Mouse (Mus musculus) gastrocnemius, postnatal 14 days (tissue): ENCODE results near the gene Wnt8b. TPM values are rescaled to one million over a fixed set of nuclear protein-coding genes. Genes with fewer than 3 reads are reported as not detected.
"Not testable (repeated sequence)": the region's sequence is repeated elsewhere in the genome, so short reads cannot be mapped to it uniquely, and the experiment has no call there.

Experiments
- DNase-seq: peaks from one replicate; pipeline ENCODE4 v3.0.0; 2021; ENCODE audit warnings: mixed read lengths
- intact Hi-C: fragments of 180-260 bp; cut with DNase I; formaldehyde crosslinking; loops from one replicate; pipeline ENCODE4 v1.15.1; 2025; ENCODE audit warnings: low total_unique reads
- long read RNA-seq, 2 experiments: library from polyadenylated mRNA; stranded (forward); transcript quantifications; one replicate each; pipeline ENCODE4 v2.0.0; 2021
- total RNA-seq, 2 experiments: library from RNA; stranded (reverse); gene quantifications; 2 replicates each; pipeline ENCODE4 v1.2.3; 2021

Gene Wnt8b
- total RNA-seq = not detected
- long read RNA-seq, experiment 1 = 0 reads
- long read RNA-seq, experiment 2 = 0 reads

DNA sequence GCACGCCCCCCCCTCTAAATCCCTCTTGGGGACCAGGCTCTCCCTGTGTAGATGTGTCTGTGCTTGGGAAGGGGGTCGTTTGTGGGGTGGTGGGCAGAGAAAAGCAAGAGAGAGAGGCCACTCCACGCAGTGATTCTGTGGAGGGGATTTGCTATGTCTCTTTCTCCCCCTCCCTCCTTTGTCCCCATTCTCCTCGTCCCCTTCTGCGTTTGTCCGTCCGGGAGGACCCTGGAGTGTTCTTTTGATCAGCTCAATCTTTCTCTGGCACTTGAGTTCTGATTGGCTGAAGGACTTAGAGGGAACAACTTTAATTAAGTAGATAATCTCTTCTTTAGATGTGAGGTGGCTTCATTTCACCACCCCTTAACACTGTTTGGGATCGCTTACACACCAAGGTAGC lies at the start of gene Wnt8b:
TSS of gene Wnt8b (plus strand) at position 345 of the 400 bp plus-strand sequence.
- intact Hi-C loops = no loop called here
- DNase-seq = no peak

DNA sequence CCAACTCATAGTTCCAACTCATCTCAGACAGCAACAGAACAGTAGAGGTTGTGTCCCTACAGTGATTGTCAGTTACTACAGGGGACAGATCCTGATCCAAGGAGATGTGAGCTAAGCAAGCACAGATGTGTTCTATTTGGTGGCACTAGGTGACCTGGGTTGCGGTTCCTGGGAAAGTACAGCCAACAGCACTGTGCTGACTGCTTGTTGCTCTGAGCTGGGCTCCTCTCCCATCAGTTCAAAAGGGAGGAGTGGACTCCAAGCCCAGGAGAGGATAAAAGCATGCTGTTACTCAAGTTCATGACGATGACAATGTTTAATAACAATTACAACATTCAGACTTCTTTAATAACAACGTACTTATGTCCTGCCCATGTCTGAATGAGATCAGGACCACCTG lies 47.5 kb upstream of the Wnt8b start:
- intact Hi-C loops = no loop called here
- no peak for DNase-seq

DNA sequence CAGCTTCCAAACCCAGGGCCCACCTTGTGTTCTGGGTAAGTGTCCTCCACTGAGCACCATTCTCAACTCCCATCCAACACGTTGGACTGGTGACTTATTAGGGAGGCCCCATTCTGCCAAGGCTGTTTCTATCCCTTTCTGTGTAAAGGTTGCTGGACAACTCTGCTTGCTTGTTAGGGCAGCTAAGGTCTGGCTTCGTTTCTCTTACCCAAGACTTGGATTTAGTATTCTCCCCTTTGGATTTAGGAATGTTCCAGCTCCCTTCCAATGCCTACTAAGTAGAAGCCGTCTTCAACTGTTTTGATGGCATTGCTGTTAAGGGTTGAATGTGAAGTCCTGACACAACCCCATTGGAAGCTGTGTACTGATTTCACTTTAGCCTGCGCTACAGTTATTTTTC lies 45.3 kb upstream of the Wnt8b start:
- intact Hi-C loops = no loop called here

DNA sequence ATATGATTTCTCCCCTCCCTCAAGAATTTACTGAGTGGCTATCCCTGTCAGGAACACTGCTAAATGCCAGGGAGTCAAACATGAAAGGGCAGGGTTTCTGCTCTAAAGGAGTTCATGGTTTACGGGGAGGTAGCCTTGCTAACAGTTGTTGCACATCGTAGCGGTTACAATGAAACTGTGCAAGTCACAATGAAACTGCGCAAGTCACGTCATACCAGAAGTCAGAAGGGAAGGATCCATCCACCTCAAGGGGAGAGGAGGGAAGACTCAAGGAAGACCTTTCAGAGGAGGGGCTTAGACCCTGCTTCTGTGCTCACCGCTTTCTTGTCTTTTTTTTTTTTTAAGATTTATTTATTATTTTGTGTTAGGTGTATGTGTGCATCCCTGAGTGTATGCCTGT lies 38.4 kb upstream of the Wnt8b start:
- intact Hi-C loops = no loop called here
- no peak for DNase-seq

More for the DNA sequence above, 45.3 kb upstream of the Wnt8b start:
- DNase-seq = no peak

DNA sequence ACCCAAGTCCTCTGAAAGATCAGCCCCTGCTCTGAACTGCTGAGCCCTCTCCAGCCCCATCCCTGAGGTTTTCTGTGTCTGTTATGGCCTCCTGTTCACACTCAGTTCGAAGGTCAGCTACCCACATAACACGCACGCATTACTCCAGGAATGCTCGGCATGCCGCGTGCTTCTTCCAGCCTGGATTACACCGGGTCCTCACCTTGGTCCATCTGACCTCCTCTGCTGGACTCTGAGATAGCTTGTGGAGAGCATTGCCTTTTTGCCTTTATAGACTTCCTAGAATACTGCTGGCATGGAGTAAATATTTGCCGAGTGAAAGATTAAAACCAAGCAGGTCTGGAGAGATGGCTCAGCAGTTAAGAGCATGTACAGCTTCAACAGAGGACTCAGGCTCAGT lies 37.9 kb upstream of the Wnt8b start:
- no peak for DNase-seq
- intact Hi-C loops = no loop called here

DNA sequence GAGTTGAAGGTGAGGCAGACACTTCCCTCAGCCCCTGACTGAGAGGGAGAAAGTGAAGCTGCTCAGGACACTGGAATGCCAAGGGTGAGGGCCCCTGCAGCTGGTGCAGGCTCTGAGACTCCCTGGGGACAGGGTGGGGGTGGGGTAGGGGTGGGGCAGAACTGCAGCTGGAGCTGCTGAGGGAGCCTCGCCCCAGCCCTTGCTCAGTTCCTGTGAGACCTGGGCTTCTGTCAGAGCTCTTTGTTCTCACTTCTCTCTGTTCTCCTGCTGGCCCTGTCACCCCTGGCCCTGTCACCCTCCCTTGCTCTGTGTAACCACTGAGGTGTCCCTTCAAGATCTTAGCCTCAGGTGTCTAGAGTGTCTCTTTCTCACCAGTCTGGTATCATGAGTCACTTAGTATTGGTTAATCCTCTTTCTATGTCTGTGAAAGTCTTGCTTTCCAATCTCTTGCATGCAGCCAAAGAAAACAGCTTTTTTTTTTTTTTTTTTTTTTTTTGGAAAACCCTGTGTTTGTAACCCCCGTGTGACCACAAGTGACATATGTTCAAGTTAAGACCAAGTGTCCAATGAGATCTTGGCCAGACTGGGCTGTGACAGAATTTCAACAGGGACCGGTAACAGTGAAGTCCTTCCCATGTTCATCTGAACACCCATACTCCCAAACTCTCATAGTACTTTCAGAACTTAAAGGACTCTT lies 35.8 kb upstream of the Wnt8b start:
- no peak for DNase-seq
- intact Hi-C loops = no loop called here

DNA sequence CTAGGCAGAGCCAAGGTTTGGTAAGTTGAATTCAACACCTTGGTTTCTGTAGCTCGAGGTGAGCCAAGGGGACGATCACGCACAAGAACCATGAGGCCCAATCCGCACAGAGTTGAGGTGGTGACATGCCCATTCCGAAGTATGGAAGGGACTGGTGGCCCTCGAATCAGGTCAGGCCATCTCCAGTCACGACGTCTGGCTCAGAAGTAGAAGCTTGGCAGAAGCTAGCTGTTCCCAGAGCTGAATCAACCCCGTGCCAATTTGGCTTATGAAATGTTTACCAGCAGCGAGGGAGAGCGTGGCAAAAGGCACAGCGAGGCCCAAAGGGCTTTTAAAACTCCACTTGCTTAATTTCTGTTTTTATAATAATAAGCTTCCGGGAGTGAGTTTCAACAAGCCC lies 34.6 kb upstream of the Wnt8b start:
- intact Hi-C loops = no loop called here
- peak; percentile 39 for DNase-seq

DNA sequence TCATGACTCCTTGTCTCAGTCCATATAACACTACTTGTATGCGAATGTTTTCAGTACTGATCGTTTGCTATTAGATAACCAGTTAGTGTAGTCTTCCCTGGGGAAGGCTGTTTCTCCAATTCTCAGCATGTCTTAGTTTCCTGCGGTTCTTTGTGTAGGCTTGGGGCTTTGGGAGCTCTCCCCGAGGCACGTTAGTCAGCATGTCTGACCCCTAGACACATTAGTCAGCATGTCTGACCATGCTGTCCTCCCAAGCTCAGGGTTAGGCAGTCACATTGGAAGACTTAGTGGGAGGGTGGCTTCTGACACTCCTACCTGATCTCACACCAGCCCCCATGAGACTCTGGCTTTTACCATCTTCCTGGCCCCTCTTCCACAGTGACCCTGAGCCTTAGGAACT lies 32.8 kb upstream of the Wnt8b start:
- no peak for DNase-seq
- intact Hi-C loops = no loop called here

DNA sequence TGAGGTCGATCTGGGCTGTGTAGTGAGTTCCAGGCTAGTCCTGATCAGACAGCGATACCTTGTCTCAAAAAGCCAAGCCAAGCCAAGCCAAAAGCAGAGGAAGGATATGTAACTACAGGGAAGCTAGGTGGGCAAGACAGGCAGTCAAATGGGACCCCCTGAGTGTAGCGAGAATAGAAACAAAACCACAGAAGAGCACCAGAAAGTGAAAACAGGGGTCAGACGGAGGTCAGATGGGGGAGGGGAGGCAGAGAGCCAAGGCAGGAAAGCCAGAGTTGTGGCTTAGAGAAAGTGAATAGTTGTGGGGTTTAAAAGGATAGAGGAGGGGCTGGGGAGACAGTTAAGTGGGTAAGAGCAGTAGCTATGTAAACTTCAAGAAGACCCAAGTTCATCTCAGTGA lies 31.8 kb upstream of the Wnt8b start:
- no peak for DNase-seq
- intact Hi-C loops = no loop called here

DNA sequence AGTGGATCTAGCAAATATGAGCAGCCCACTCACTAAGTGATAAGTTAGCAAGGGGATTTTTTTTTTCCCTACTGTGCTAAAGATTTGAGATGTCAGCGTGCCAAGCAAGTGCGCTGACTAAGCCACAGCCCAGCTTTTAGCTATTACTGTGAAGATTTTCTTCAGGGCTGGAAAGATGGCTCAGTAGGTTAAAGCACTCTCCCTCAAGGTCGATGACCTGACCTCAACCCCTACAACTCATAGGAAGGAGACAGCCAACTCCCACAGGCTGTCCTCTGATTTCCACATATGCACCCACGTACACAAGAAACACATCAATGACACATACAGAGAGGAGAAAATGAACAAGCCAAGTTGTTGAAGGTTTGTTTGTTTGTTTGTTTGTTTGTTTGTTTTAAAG lies 31.1 kb upstream of the Wnt8b start:
- intact Hi-C loops = no loop called here
- DNase-seq = no peak

DNA sequence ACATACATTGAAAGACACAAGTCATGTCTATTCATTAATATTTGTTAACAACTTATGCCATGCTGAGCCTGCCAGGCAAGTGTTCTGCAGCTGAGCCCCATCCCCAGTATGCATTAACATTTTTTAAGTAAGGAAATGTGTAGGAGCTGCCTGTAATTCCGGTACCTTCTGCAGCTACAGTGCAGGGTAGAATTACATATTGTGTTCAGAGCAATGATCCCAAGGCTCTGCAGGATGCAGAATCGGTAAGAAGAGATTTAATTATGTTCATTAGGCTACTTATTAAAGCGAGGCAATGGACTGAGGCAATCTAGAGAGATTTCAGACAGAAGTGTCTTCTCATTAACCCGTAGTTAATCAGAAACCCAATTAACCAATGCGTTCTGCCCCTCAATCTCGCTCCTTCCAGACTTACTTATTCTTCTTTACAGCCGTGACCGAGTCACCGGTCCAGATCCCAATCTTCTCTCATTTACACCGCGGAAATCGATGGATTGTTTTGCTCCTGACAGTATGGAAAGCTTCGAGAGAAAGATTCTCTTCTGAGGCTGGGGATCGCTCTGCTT lies 27.2 kb upstream of the Wnt8b start:
- intact Hi-C loops, DNase-seq: not testable (repeated sequence)

DNA sequence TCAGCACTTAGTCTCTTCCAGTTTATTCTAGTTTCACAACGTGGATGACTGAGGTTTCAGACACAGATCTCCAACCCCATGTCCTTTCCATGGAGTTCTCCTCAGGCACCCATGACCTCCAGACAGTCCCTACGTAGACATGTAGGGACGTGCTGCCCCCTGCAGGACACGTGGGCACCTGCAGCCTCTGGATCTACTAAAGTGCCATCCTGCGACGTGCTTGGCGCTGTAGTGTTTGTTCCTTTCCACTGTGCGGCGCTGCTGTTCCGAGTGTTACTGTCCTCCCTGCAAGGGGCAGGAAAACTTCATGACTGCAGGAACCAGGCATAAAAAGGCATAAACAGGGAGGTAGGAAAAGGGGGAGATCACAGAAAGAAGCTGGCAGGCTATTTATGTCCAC lies 19.1 kb upstream of the Wnt8b start:
- DNase-seq = peak; percentile 85
- intact Hi-C loops = no loop called here

DNA sequence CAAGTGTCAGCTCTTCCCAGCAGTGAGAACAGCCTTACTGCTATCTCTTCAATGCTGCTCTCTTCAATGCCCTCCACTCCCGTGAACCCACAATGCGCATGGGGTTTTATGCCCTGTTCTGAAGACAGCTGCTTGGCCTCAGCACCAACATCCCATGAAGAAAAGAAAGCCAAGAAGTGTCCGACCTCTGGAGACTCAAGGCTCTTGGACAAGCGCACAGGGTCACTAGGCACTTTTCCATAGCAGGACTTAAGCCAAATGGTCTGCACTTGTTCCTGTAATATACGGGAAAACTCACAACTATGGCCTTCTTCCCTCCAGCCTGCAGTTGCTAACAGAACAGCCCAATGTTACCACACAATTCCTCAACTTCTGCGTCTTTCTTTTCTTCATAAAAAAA lies 18.0 kb upstream of the Wnt8b start:
- intact Hi-C loops = no loop called here

DNA sequence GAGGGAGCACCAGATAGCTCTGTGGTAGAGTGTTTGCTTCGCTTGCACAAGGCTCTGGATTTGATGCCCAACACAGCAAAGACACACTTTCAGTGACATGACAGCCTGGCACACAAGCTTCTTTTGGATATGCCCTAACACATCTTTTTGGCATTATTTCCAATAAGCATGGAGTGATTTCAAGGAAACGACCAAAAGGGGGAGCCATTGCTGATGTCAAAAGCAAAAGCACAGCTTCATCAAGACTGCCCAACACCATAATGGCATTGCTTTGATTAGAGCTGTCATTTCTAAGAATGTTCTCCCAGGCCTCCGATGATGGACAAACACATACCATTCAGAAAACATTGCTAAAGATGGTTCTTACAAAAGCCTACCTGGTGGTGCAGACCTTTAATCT lies 16.7 kb upstream of the Wnt8b start:
- intact Hi-C loops = no loop called here
- DNase-seq = no peak

More for the DNA sequence above, 18.0 kb upstream of the Wnt8b start:
- no peak for DNase-seq

DNA sequence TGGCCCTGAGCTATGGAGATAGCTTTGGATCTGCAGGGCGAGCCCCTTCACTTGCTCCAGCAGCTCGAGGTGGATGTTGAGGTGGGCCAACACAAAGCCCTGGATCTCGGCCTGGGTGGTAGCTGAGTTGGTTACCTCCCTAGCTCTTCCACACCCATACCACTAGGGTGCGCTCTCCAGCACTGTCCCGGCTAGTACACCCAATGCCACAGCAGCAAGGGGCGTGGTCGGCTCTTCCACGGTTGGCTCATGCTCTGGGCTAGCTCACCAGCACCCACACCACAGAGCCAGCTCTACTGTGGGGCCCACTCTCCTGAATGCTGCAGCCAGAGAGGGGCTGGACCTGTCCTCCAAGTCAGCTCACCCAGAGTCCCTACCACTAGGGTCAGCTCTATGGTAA lies 6.0 kb upstream of the Wnt8b start:
- intact Hi-C loops = loop anchor here (5.0 kb wide), 1 partner anchor 45 kb away; no protein-coding TSS in a partner anchor
- peak; percentile 54 for DNase-seq

DNA sequence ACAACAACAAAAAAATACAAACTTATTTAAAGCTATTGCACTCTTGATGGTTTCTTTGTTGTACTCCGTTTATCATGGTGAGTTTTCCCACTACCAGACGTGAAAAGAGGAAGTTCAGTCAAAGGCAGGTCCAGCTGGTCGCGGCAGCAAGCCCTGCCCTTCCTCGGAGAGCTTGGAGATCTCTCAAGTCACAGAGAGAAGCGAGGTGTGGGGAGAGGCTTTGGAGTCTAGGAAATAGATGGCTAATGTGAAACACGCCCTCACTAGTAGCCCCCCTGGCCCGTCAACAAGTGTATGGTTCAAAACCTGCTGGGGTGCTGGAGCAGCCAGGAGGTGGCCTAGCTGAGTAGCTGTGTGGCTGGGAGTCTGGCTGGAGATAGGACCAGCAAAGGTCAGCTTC lies 3.2 kb downstream of the Wnt8b start:
- intact Hi-C loops = no loop called here
- no peak for DNase-seq

DNA sequence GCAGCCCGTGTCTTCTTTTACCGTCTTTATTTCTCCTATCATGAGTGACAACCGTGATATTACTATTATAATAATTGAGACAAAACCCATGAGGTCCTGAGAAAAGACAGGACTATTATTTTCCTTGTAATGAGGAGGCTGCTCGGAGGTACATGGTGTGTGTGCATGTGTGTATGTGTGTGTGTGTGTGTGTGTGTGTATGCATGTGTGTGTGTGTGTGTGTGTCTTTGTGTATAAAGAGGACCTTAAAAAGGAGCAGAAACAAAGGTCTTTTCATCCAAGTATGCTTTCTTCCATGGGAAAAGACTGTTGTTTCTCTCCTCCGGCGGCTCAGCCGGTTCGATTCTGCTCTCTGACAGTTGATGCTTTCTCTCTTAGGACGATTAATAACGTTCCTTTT lies 3.7 kb downstream of the Wnt8b start:
- intact Hi-C loops = no loop called here
- DNase-seq = no peak

DNA sequence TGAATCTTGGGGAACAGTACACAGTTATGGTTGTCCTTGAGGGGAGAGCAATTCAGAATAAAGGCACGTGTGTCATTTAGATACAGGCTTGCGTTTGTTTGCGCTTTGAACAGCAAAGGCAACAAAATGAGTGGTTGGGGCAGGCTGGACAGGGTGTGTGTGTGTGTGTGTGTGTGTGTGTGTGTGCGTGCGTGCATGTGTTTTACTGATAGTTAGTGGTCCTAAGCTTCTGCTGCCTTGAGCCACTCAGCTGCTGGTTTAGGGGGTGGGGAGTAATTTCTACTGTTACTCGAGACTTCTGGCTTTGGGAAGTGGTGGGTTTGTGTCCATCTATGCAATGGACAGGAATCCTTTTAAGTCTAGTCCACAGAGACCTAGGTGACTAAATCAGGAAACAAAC lies 5.7 kb downstream of the Wnt8b start:
- intact Hi-C loops = no loop called here
- DNase-seq = no peak

DNA sequence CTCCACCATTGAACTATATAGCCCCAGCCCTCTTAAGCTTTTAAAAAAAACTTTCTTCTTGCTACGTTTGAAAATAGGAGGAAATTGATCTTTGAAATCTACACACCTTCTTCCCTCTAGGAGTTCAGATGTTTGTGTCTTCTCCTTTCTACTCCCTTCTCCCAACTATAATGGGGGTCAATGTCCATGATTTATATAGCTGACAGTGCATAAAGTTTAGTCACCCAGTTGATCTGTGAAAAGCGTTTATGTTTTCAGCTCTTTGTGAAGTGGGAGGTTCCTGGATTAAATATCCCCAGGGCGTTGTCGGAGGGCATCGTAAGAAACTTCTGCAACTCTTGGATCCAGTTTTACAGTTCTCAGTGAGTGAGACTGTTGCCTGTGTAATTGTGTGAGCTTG lies 7.0 kb downstream of the Wnt8b start:
- no peak for DNase-seq
- intact Hi-C loops = no loop called here

DNA sequence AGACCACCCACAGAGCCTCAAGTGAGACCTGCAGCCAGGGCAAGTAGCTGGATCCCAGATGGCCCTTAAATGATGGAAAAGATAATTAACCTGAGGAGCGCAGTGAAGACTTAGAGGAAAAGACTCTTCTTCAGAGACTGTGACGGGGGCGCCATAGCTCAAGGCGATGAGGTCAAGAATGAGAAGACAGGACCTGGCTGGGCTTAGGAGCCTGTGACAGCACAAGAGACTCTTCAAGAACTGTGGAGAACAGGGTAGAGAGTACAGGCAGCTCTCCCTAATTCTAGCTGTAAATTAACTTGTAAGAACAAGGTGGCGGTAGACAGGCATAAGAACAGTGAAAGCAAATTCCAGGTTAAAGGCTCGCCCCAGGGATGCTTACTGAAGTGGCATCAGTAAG lies 8.7 kb downstream of the Wnt8b start:
- DNase-seq = no peak
- intact Hi-C loops = no loop called here

DNA sequence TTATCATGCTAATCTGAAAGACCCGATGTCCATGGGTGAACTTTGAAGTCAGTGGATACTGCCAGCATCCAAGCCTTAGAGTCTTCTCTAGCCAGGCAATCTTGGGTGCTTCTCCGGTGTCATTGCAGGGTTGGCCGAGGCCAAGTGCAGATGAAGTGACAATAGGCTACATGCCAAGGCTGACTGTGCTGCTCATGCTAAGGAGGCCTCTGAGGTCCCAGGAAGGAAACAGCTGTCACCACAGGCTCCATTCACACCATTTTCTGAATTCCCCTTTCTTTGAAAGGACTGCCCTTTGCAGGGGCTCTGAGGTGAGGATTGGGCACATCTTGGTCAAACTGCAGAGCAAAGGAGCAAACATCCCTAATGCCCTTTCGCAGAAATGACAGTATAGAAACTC lies 9.5 kb downstream of the Wnt8b start:
- intact Hi-C loops = no loop called here
- peak; percentile 29 for DNase-seq
